Mouse (Mus musculus): ENCODE data around the gene Foxi1. TPM values are rescaled to one million over a fixed set of nuclear protein-coding genes. Genes with fewer than 3 reads are reported as not detected.

The Foxi1 gene
- polyA plus RNA-seq, 1 experiment: not detected

- no peaks in the 10 kb centered on the region for H3K27me3 ChIP-seq (ENCODE audit: control insufficient read depth, insufficient read depth, low read length)
- H3K27ac ChIP-seq (ENCODE audit: control insufficient read depth, insufficient read depth, low read depth, low read length): no peak overlapping the region
- H3K4me1 ChIP-seq (ENCODE audit: control insufficient read depth, insufficient read depth, low read length): peaks cover 2% of the 10 kb centered on the region; the same call in 1 of the 2 replicates
- H3K4me3 ChIP-seq (ENCODE audit: control insufficient read depth, low read depth, low read length): no peak overlapping the region
- TF ChIP-seq POLR2A (IDR thresholded peaks at IDR 0.05; ENCODE audit: control insufficient read depth, low read depth, low read length): no peak
- no peak for TF ChIP-seq CTCF (IDR thresholded peaks at IDR 0.05; ENCODE audit: control insufficient read depth, insufficient read depth, insufficient replicate concordance, low read depth, low read length)
- no peaks in the 10 kb centered on the region for H3K36me3 ChIP-seq (ENCODE audit: control insufficient read depth, insufficient read depth, low read length)
Measured at GRCm38 (mm10) chr11:34165278-34165677, 42.6 kb downstream of the Foxi1 start.

GRCm38 (mm10) chr11:34158916-34159315 lies 49.0 kb downstream of the Foxi1 start:
- no peaks in the 10 kb centered on the region for H3K4me1 ChIP-seq (ENCODE audit: control insufficient read depth, insufficient read depth, low read length)
- H3K27me3 ChIP-seq (ENCODE audit: control insufficient read depth, insufficient read depth, low read length): no peaks in the 10 kb centered on the region
- no peaks in the 10 kb centered on the region for H3K36me3 ChIP-seq (ENCODE audit: control insufficient read depth, insufficient read depth, low read length)
- no peak for TF ChIP-seq POLR2A (IDR thresholded peaks at IDR 0.05; ENCODE audit: control insufficient read depth, low read depth, low read length)
- no peak for TF ChIP-seq CTCF (IDR thresholded peaks at IDR 0.05; ENCODE audit: control insufficient read depth, insufficient read depth, insufficient replicate concordance, low read depth, low read length)
- no peak overlapping the region for H3K4me3 ChIP-seq (ENCODE audit: control insufficient read depth, low read depth, low read length)
- no peak overlapping the region for H3K27ac ChIP-seq (ENCODE audit: control insufficient read depth, insufficient read depth, low read depth, low read length)

GRCm38 (mm10) chr11:34155235-34155634 lies 52.7 kb downstream of the Foxi1 start:
- no peak for TF ChIP-seq CTCF (IDR thresholded peaks at IDR 0.05; ENCODE audit: control insufficient read depth, insufficient read depth, insufficient replicate concordance, low read depth, low read length)
- TF ChIP-seq POLR2A (IDR thresholded peaks at IDR 0.05; ENCODE audit: control insufficient read depth, low read depth, low read length): no peak
- Histone ChIP-seq H3K4me3 (ENCODE audit: control insufficient read depth, low read depth, low read length) (no peak overlapping the region), H3K4me1 (ENCODE audit: control insufficient read depth, insufficient read depth, low read length) (no peaks in the 10 kb centered on the region), H3K27ac (ENCODE audit: control insufficient read depth, insufficient read depth, low read depth, low read length) (no peak overlapping the region), H3K27me3 (ENCODE audit: control insufficient read depth, insufficient read depth, low read length) (no peaks in the 10 kb centered on the region), H3K36me3 (ENCODE audit: control insufficient read depth, insufficient read depth, low read length) (no peaks in the 10 kb centered on the region)

Other genes with a start within 250 kb of the Foxi1 start
- gene Kcnmb1, start 245.1 kb downstream of the Foxi1 start, polyA plus RNA-seq (2012; rRNA removed): 0.20 and 0.40 TPM in 2 replicates
- 1.6 and 1.8 TPM in 2 replicates for gene Kcnip1, start 214.9 kb downstream of the Foxi1 start, polyA plus RNA-seq (2012; rRNA removed)
- gene Lcp2, start 161.2 kb downstream of the Foxi1 start, polyA plus RNA-seq (2012; rRNA removed): 0.26 and 0.37 TPM in 2 replicates
- gene 4930469K13Rik, start 109.5 kb downstream of the Foxi1 start, polyA plus RNA-seq (2012; rRNA removed): 22.3 and 23.8 TPM in 2 replicates
- gene Fam196b, start 106.7 kb upstream of the Foxi1 start, polyA plus RNA-seq (2012; rRNA removed): 2.5 and 3.5 TPM in 2 replicates